Mouse (Mus musculus): ENCODE results near the gene Cd93. TPM values are rescaled to one million over a fixed set of nuclear protein-coding genes. Genes with fewer than 3 reads are reported as not detected.

The Cd93 gene
- polyA plus RNA-seq, 1 experiment from 2014 or later, result 7.4 TPM

GRCm38 (mm10) chr2:148408761-148409120, 34.6 kb downstream of the Cd93 start:
- Histone ChIP-seq H3K9me3 (ENCODE audit: control insufficient read depth, low read length) (no peaks in the 10 kb centered on the region), H3K4me1 (replicated peaks; ENCODE audit: control insufficient read depth, insufficient read depth, low read length) (peaks cover 23% of the 10 kb centered on the region), H3K4me2 (ENCODE audit: low read length) (no peak overlapping the region), H3K27me3 (replicated peaks; ENCODE audit: control insufficient read depth, insufficient read depth, low read length) (peaks cover 30% of the 10 kb centered on the region), H3K9ac (replicated peaks; ENCODE audit: low read depth, low read length) (no peak overlapping the region), H3K27ac (ENCODE audit: low read length) (no peak overlapping the region), H3K36me3 (ENCODE audit: control insufficient read depth, insufficient read depth) (no peaks in the 10 kb centered on the region), H3K4me3 (replicated peaks; ENCODE audit: low read length) (no peak overlapping the region)
- WGBS, result 5% methylated on average over 6 of the region's 6 CpGs
- ATAC-seq, result 0 out of 2 replicates have a peak, but pooled peaks have one; percentile 1

- WGBS, result 2% methylated on average over 35 of the region's 35 CpGs
- Histone ChIP-seq H3K4me2 (ENCODE audit: low read length) (peak within 1 kb of the TSS; percentile 49), H3K27me3 (replicated peaks; ENCODE audit: control insufficient read depth, insufficient read depth, low read length) (peaks cover 30% of the 10 kb centered on the region)
Observed at GRCm38 (mm10) chr2:148407870-148408760, 35.2 kb downstream of the Cd93 start, which contains the start of gene Thbd. TSS of gene Thbd (minus strand) at chr2:148408188.

GRCm38 (mm10) chr2:148406971-148407869, 36.1 kb downstream of the Cd93 start:
- peak; percentile 39 for ATAC-seq
- no peak overlapping the region for H3K27ac ChIP-seq (ENCODE audit: low read length)
- H3K9ac ChIP-seq (replicated peaks; ENCODE audit: low read depth, low read length), result peak overlapping the region; percentile 30
- no peaks in the 10 kb centered on the region for H3K36me3 ChIP-seq (ENCODE audit: control insufficient read depth, insufficient read depth)
- WGBS, result 4% methylated on average over 55 of the region's 55 CpGs
- peak overlapping the region; percentile 49 for H3K4me2 ChIP-seq (ENCODE audit: low read length)
- H3K27me3 ChIP-seq (replicated peaks; ENCODE audit: control insufficient read depth, insufficient read depth, low read length), result peaks cover 30% of the 10 kb centered on the region
- peaks cover 23% of the 10 kb centered on the region for H3K4me1 ChIP-seq (replicated peaks; ENCODE audit: control insufficient read depth, insufficient read depth, low read length)
- H3K9me3 ChIP-seq (ENCODE audit: control insufficient read depth, low read length), result no peaks in the 10 kb centered on the region
- H3K4me3 ChIP-seq (replicated peaks; ENCODE audit: low read length), result peak overlapping the region; percentile 38

More at GRCm38 (mm10) chr2:148407870-148408760, 35.2 kb downstream of the Cd93 start, which contains the start of gene Thbd:
- Histone ChIP-seq H3K9ac (replicated peaks; ENCODE audit: low read depth, low read length) (peak within 1 kb of the TSS; percentile 30), H3K36me3 (ENCODE audit: control insufficient read depth, insufficient read depth) (no peaks in the 10 kb centered on the region), H3K9me3 (ENCODE audit: control insufficient read depth, low read length) (no peaks in the 10 kb centered on the region), H3K4me1 (replicated peaks; ENCODE audit: control insufficient read depth, insufficient read depth, low read length) (peaks cover 23% of the 10 kb centered on the region), H3K4me3 (replicated peaks; ENCODE audit: low read length) (peak within 1 kb of the TSS; percentile 38), H3K27ac (ENCODE audit: low read length) (no peak within 1 kb of the TSS)
- ATAC-seq, result peak; percentile 54

DNA sequence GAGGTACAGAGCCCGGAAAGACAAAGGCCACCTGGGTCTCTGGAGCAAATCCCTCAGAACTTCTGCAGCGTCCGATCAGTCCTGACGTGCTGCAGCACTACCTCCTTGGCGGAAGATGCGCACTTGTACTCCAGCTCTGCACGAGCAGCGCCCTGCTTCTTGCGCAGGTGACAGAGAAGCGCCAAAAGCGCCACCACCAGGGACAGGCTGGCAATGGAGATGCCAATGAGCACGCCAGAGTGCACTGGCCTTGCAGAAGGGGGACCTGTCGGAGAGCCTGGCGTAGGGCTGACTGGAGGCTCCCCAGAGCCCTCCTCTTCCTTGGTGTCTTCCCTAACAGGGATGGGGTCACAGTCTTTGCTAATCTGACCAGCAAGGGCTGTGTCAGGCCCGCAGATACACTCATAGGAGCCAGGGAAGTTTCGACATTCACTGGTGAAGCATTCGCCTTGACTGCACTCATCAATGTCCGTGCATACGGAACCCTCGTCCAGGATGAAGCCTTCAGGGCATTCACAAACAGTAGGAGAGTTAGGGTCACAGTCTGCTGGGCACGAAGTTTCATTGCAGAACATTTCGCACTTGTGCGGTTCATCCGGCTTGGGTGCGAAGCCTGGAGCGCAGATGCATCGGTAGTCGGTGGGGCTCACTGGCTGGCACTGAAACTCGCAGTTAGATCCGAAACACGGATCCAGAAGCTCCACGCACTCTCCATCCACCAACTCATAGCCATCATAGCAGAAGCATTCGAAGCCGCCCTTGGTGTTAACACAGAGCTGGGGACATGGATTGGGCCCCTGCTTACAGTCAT, 37.0 kb downstream of the Cd93 start:
- no peak overlapping the region for H3K9ac ChIP-seq (replicated peaks; ENCODE audit: low read depth, low read length)

GRCm38 (mm10) chr2:148404906-148405305, 38.5 kb downstream of the Cd93 start:
- no peak overlapping the region for H3K4me3 ChIP-seq (replicated peaks; ENCODE audit: low read length)
- no peak overlapping the region for H3K27ac ChIP-seq (ENCODE audit: low read length)
- WGBS, result 77% methylated on average over 5 of the region's 5 CpGs
- peaks cover 30% of the 10 kb centered on the region for H3K27me3 ChIP-seq (replicated peaks; ENCODE audit: control insufficient read depth, insufficient read depth, low read length)
- no peak overlapping the region for H3K9ac ChIP-seq (replicated peaks; ENCODE audit: low read depth, low read length)
- H3K9me3 ChIP-seq (ENCODE audit: control insufficient read depth, low read length), result no peaks in the 10 kb centered on the region
- no peak overlapping the region for H3K4me2 ChIP-seq (ENCODE audit: low read length)
- H3K4me1 ChIP-seq (replicated peaks; ENCODE audit: control insufficient read depth, insufficient read depth, low read length), result peaks cover 23% of the 10 kb centered on the region
- ATAC-seq, result no peak
- H3K36me3 ChIP-seq (ENCODE audit: control insufficient read depth, insufficient read depth), result no peaks in the 10 kb centered on the region

More for the DNA sequence above, 37.0 kb downstream of the Cd93 start:
- no peaks in the 10 kb centered on the region for H3K9me3 ChIP-seq (ENCODE audit: control insufficient read depth, low read length)
- no peaks in the 10 kb centered on the region for H3K36me3 ChIP-seq (ENCODE audit: control insufficient read depth, insufficient read depth)
- H3K4me3 ChIP-seq (replicated peaks; ENCODE audit: low read length), result peak overlapping the region; percentile 38
- WGBS, result 11% methylated on average over 34 of the region's 34 CpGs
- peaks cover 30% of the 10 kb centered on the region for H3K27me3 ChIP-seq (replicated peaks; ENCODE audit: control insufficient read depth, insufficient read depth, low read length)
- peak; percentile 17; the same call in 1 of the 2 replicates for ATAC-seq
- H3K4me2 ChIP-seq (ENCODE audit: low read length), result peak overlapping the region; percentile 49
- peaks cover 23% of the 10 kb centered on the region for H3K4me1 ChIP-seq (replicated peaks; ENCODE audit: control insufficient read depth, insufficient read depth, low read length)
- H3K27ac ChIP-seq (ENCODE audit: low read length), result no peak overlapping the region

- peaks cover 13% of the 10 kb centered on the region for H3K4me1 ChIP-seq (replicated peaks; ENCODE audit: control insufficient read depth, insufficient read depth, low read length)
Observed at GRCm38 (mm10) chr2:148402227-148402626, 41.1 kb downstream of the Cd93 start.

GRCm38 (mm10) chr2:148398901-148399685, 44.3 kb downstream of the Cd93 start:
- Histone ChIP-seq H3K4me3 (replicated peaks; ENCODE audit: low read length) (no peak overlapping the region), H3K4me2 (ENCODE audit: low read length) (no peak overlapping the region), H3K27ac (ENCODE audit: low read length) (no peak overlapping the region), H3K9me3 (ENCODE audit: control insufficient read depth, low read length) (no peaks in the 10 kb centered on the region), H3K4me1 (replicated peaks; ENCODE audit: control insufficient read depth, insufficient read depth, low read length) (peaks cover 5% of the 10 kb centered on the region), H3K27me3 (replicated peaks; ENCODE audit: control insufficient read depth, insufficient read depth, low read length) (peaks cover 12% of the 10 kb centered on the region), H3K36me3 (ENCODE audit: control insufficient read depth, insufficient read depth) (no peaks in the 10 kb centered on the region), H3K9ac (replicated peaks; ENCODE audit: low read depth, low read length) (no peak overlapping the region)
- WGBS, result 87% methylated on average over 5 of the region's 5 CpGs
- ATAC-seq, result no peak

More at GRCm38 (mm10) chr2:148402227-148402626, 41.1 kb downstream of the Cd93 start:
- Histone ChIP-seq H3K4me2 (ENCODE audit: low read length) (no peak overlapping the region), H3K27me3 (replicated peaks; ENCODE audit: control insufficient read depth, insufficient read depth, low read length) (peaks cover 17% of the 10 kb centered on the region), H3K36me3 (ENCODE audit: control insufficient read depth, insufficient read depth) (no peaks in the 10 kb centered on the region), H3K9me3 (ENCODE audit: control insufficient read depth, low read length) (no peaks in the 10 kb centered on the region), H3K9ac (replicated peaks; ENCODE audit: low read depth, low read length) (no peak overlapping the region), H3K27ac (ENCODE audit: low read length) (no peak overlapping the region), H3K4me3 (replicated peaks; ENCODE audit: low read length) (no peak overlapping the region)
- WGBS, result 83% methylated on average over 1 of the region's 1 CpGs
- ATAC-seq, result no peak

GRCm38 (mm10) chr2:148397784-148398100, 45.6 kb downstream of the Cd93 start:
- H3K4me1 ChIP-seq (replicated peaks; ENCODE audit: control insufficient read depth, insufficient read depth, low read length), result peaks cover 5% of the 10 kb centered on the region
- no peak overlapping the region for H3K4me2 ChIP-seq (ENCODE audit: low read length)
- no peak overlapping the region for H3K9ac ChIP-seq (replicated peaks; ENCODE audit: low read depth, low read length)
- 88% methylated on average over 1 of the region's 1 CpGs for WGBS
- no peaks in the 10 kb centered on the region for H3K9me3 ChIP-seq (ENCODE audit: control insufficient read depth, low read length)
- H3K27ac ChIP-seq (ENCODE audit: low read length), result no peak overlapping the region
- no peak overlapping the region for H3K4me3 ChIP-seq (replicated peaks; ENCODE audit: low read length)
- ATAC-seq, result no peak
- H3K36me3 ChIP-seq (ENCODE audit: control insufficient read depth, insufficient read depth), result no peaks in the 10 kb centered on the region
- H3K27me3 ChIP-seq (replicated peaks; ENCODE audit: control insufficient read depth, insufficient read depth, low read length), result peaks cover 12% of the 10 kb centered on the region

Data from forebrain, embryonic 16.5 days (tissue).